Mouse (Mus musculus) myocyte (in vitro differentiated cells): ENCODE measurements around the gene Pitx2. TPM values are rescaled to one million over a fixed set of nuclear protein-coding genes. Genes with fewer than 3 reads are reported as not detected.

Experiments used
- H3K27me3 ChIP-seq: one replicate; pipeline ENCODE4 v1.6.1; 2011; ENCODE audit not compliant: control insufficient read depth, insufficient read depth, insufficient read length
- H3K36me3 ChIP-seq: one replicate; pipeline ENCODE4 v1.6.1; 2011; ENCODE audit not compliant: control insufficient read depth, insufficient read depth
- H3K4me2 ChIP-seq: one replicate; pipeline ENCODE4 v1.6.1; 2011; ENCODE audit warnings: low read depth, control low read depth
- H3K4me3 ChIP-seq: one replicate; pipeline ENCODE4 v1.5.1; 2011; ENCODE audit warnings: mild to moderate bottlenecking, control low read depth, moderate library complexity
- H3K79me2 ChIP-seq: one replicate; pipeline ENCODE4 v1.6.1; 2011; ENCODE audit not compliant: control insufficient read depth, insufficient read depth
- H3ac ChIP-seq: one replicate; pipeline ENCODE4 v1.6.1; 2011; ENCODE audit not compliant: control insufficient read depth, insufficient read length
- CEBPB ChIP-seq: IDR thresholded peaks from 2 replicates; pipeline ENCODE4 v1.6.1; 2011; ENCODE audit warnings: mild to moderate bottlenecking, moderate library complexity; ENCODE audit not compliant: poor library complexity, insufficient read depth, severe bottlenecking
- E2F4 ChIP-seq: IDR thresholded peaks from one replicate; pipeline ENCODE4 v1.6.1; 2011; ENCODE audit warnings: mild to moderate bottlenecking, control low read depth, moderate library complexity; ENCODE audit not compliant: insufficient read depth
- MAX ChIP-seq: IDR thresholded peaks from one replicate; pipeline ENCODE4 v1.6.1; 2011; ENCODE audit warnings: low read depth, mild to moderate bottlenecking, control low read depth
- MYOD1 ChIP-seq, 3 experiments: IDR thresholded peaks; one replicate each; pipeline ENCODE4 v1.6.1; 2011; ENCODE audit warnings: control low read depth in 2 of 3, low read depth in 2 of 3, mild to moderate bottlenecking in 2 of 3, moderate library complexity in 1 of 3; ENCODE audit not compliant: insufficient read length in 2 of 3, control insufficient read depth in 1 of 3
- MYOG ChIP-seq, 3 experiments: IDR thresholded peaks; one replicate each; pipeline ENCODE4 v1.6.1; 2011; ENCODE audit warnings: control low read depth in 2 of 3, low read depth in 2 of 3, mild to moderate bottlenecking in 2 of 3; ENCODE audit not compliant: insufficient read length in 2 of 3, control insufficient read depth in 1 of 3, insufficient read depth in 1 of 3
- POLR2A ChIP-seq: IDR thresholded peaks from one replicate; pipeline ENCODE4 v1.6.1; 2011; ENCODE audit warnings: low read depth, mild to moderate bottlenecking, control low read depth, moderate library complexity; ENCODE audit not compliant: insufficient read length
- POLR2AphosphoS2 ChIP-seq: IDR thresholded peaks from one replicate; pipeline ENCODE4 v1.6.1; 2011; ENCODE audit warnings: low read depth, control low read depth; ENCODE audit not compliant: insufficient read length
- REST ChIP-seq: IDR thresholded peaks from one replicate; pipeline ENCODE4 v1.6.1; 2011; ENCODE audit warnings: mild to moderate bottlenecking, control low read depth, moderate library complexity; ENCODE audit not compliant: insufficient read depth, insufficient read length
- SRF ChIP-seq: IDR thresholded peaks from one replicate; pipeline ENCODE4 v1.6.1; 2011; ENCODE audit warnings: low read depth; ENCODE audit not compliant: control insufficient read depth, insufficient read length
- TCF12 ChIP-seq: IDR thresholded peaks from one replicate; pipeline ENCODE4 v1.6.1; 2011; ENCODE audit warnings: mild to moderate bottlenecking, control low read depth; ENCODE audit not compliant: poor library complexity, insufficient read depth, severe bottlenecking
- TCF3 ChIP-seq: IDR thresholded peaks from one replicate; pipeline ENCODE4 v1.6.1; 2011; ENCODE audit warnings: low read depth, control low read depth; ENCODE audit not compliant: insufficient read length
- USF1 ChIP-seq: IDR thresholded peaks from one replicate; pipeline ENCODE4 v1.6.1; 2011; ENCODE audit warnings: low read depth, mild to moderate bottlenecking, control low read depth, moderate library complexity
- polyA plus RNA-seq: library from polyadenylated mRNA; unstranded; fragments of >200 nt; fragmentation: generic; extraction: Trizol; gene quantifications from one replicate; pipeline ENCODE4 v1.2.1, GENCODE M21; 2012; ENCODE audit warnings: missing spikeins

The Pitx2 gene
- polyA plus RNA-seq, 1 experiment: 35.6 TPM

- H3K36me3 ChIP-seq: peaks cover 11% of the 10 kb centered on the region
- H3K27me3 ChIP-seq: no peaks in the 10 kb centered on the region
- H3K4me2 ChIP-seq: no peak overlapping the region
- H3K79me2 ChIP-seq: peaks cover 30% of the 10 kb centered on the region
- H3ac ChIP-seq: no peak overlapping the region
- no peak overlapping the region for H3K4me3 ChIP-seq
- TF ChIP-seq REST: no peak
- TF ChIP-seq CEBPB: no peak
- no peak for TF ChIP-seq MAX
- no peak for TF ChIP-seq MYOD1 (IDR thresholded peaks at IDR 0.05; ENCODE audit: control insufficient read depth in 1 of 3, insufficient read length in 2 of 3, low read depth in 2 of 3)
- TF ChIP-seq TCF12: no peak
- TF ChIP-seq USF1: no peak
- TF ChIP-seq MYOG (IDR thresholded peaks at IDR 0.05; ENCODE audit: control insufficient read depth in 1 of 3, insufficient read depth in 1 of 3, insufficient read length in 2 of 3, low read depth in 2 of 3): no peak
- TF ChIP-seq TCF3: no peak
- no peak for TF ChIP-seq POLR2AphosphoS2
- no peak for TF ChIP-seq E2F4
- no peak for TF ChIP-seq SRF
- TF ChIP-seq POLR2A: no peak
Observed at GRCm38 (mm10) chr3:129208031-129208380, 8.3 kb downstream of the Pitx2 start.

DNA sequence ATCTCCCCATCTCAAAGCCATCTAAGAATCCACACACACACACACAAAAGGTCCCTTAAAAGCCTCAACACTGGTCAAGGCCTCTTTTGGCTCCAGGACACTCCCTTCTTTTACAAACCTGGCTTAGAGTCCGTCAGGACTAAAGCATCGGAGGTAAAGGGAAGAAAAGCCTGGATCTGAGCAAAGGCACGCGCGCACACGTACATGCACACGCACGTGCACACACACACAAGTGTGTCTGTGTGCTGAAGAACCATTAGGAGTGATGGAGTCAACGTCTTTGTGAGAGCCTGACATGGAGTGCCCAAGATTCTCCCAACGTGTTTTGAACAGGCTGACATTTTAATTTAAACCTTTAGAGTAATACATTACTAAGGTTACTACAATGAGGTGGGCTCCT lies 8.7 kb downstream of the Pitx2 start:
- peaks cover 11% of the 10 kb centered on the region for H3K36me3 ChIP-seq
- no peak overlapping the region for H3K4me2 ChIP-seq
- H3K79me2 ChIP-seq: peaks cover 29% of the 10 kb centered on the region
- TF ChIP-seq MAX (no peak), MYOD1 (IDR thresholded peaks at IDR 0.05; ENCODE audit: control insufficient read depth in 1 of 3, insufficient read length in 2 of 3, low read depth in 2 of 3) (no peak), TCF12 (no peak), E2F4 (no peak), REST (no peak), CEBPB (no peak), TCF3 (no peak), MYOG (IDR thresholded peaks at IDR 0.05; ENCODE audit: control insufficient read depth in 1 of 3, insufficient read depth in 1 of 3, insufficient read length in 2 of 3, low read depth in 2 of 3) (no peak), SRF (no peak), POLR2AphosphoS2 (no peak), POLR2A (no peak), USF1 (no peak)
- H3K27me3 ChIP-seq: no peaks in the 10 kb centered on the region
- H3K4me3 ChIP-seq: no peak overlapping the region
- no peak overlapping the region for H3ac ChIP-seq

- no peak overlapping the region for H3K4me3 ChIP-seq
- H3K27me3 ChIP-seq: no peaks in the 10 kb centered on the region
- H3K4me2 ChIP-seq: no peak overlapping the region
- peaks cover 11% of the 10 kb centered on the region for H3K36me3 ChIP-seq
- TF ChIP-seq POLR2A (no peak), MYOG (IDR thresholded peaks at IDR 0.05; ENCODE audit: control insufficient read depth in 1 of 3, insufficient read depth in 1 of 3, insufficient read length in 2 of 3, low read depth in 2 of 3) (no peak), MAX (no peak), CEBPB (no peak), USF1 (no peak), MYOD1 (IDR thresholded peaks at IDR 0.05; ENCODE audit: control insufficient read depth in 1 of 3, insufficient read length in 2 of 3, low read depth in 2 of 3) (no peak), TCF3 (no peak), REST (no peak), SRF (no peak), E2F4 (no peak), POLR2AphosphoS2 (no peak), TCF12 (no peak)
- no peak overlapping the region for H3ac ChIP-seq
- peaks cover 20% of the 10 kb centered on the region for H3K79me2 ChIP-seq
Observed at GRCm38 (mm10) chr3:129209266-129209665, 9.6 kb downstream of the Pitx2 start.

- Histone ChIP-seq H3K4me2 (no peak overlapping the region), H3ac (no peak overlapping the region), H3K4me3 (no peak overlapping the region), H3K79me2 (peaks cover 19% of the 10 kb centered on the region), H3K36me3 (peaks cover 11% of the 10 kb centered on the region), H3K27me3 (no peaks in the 10 kb centered on the region)
- no peak for TF ChIP-seq REST
- TF ChIP-seq TCF12: no peak
- TF ChIP-seq MAX: no peak
- TF ChIP-seq E2F4: no peak
- no peak for TF ChIP-seq CEBPB
- no peak for TF ChIP-seq SRF
- TF ChIP-seq TCF3: no peak
- no peak for TF ChIP-seq POLR2A
- no peak for TF ChIP-seq MYOG (IDR thresholded peaks at IDR 0.05; ENCODE audit: control insufficient read depth in 1 of 3, insufficient read depth in 1 of 3, insufficient read length in 2 of 3, low read depth in 2 of 3)
- no peak for TF ChIP-seq POLR2AphosphoS2
- no peak for TF ChIP-seq MYOD1 (IDR thresholded peaks at IDR 0.05; ENCODE audit: control insufficient read depth in 1 of 3, insufficient read length in 2 of 3, low read depth in 2 of 3)
- TF ChIP-seq USF1: no peak
Observed at GRCm38 (mm10) chr3:129209771-129210170, 10.1 kb downstream of the Pitx2 start.
